Mouse (Mus musculus): ENCODE measurements around the gene Immp2l.

GRCm38 (mm10) chr12:41325756-41326155 lies 301.9 kb downstream of the Immp2l start:
- TF ChIP-seq CTCF (IDR thresholded peaks at IDR 0.05) (no peak), EP300 (IDR thresholded peaks at IDR 0.05; ENCODE audit: insufficient read depth, low read depth, low read length) (no peak), POLR2A (IDR thresholded peaks at IDR 0.05; ENCODE audit: insufficient read depth, low read depth, low read length) (no peak)

All from heart, adult 2 months (tissue).